Mouse (Mus musculus): ENCODE data around the gene Pnma1. TPM values are rescaled to one million over a fixed set of nuclear protein-coding genes. Genes with fewer than 3 reads are reported as not detected.
A peak's percentile ranks its signal among the peaks of the same experiment; 100 is the strongest.

The Pnma1 gene
- total RNA-seq, 4 experiments from 2014 or later = 0.11 TPM; not detected in 2

DNA sequence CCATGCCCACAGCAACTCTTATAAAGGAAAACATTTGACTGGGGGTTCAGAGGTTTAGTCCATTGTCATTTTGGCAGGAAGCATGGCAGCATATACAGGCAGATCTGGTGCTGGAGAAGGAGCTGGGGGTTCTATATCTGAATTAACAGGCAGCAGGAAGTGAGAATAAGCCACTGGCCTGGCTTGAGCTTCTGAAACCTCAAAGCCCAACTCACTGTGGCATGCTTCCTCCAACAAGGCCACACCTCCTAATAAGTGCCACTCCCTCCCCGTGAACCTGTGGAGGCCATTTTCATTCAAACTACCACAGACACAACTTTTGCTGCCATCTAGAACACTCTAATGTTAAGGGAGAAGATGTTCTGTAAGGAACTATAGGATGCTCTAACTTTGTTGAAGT, 40.6 kb downstream of the Pnma1 start:
- no peak for DNase-seq (ENCODE audit: low spot score)

DNA sequence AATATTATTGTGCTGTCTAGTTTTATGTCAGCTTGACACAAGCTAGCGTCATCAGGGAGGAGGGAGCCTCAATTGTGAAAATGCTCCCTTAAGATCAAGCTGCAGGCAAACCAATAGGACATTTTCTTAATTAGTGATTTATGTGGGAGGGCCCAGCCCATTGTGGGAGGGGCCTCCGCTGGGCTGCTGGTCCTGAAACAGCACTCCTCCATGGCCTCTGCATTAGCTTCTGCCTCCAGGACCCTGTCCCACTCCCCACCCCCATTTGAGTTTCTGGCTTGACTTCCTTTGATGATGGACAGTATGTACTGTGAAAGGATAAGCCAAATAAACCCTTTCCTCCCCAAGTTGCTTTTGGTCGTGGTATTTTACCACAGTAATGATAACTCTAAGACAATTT, 41.3 kb downstream of the Pnma1 start:
- no peak for DNase-seq (ENCODE audit: low spot score)

DNA sequence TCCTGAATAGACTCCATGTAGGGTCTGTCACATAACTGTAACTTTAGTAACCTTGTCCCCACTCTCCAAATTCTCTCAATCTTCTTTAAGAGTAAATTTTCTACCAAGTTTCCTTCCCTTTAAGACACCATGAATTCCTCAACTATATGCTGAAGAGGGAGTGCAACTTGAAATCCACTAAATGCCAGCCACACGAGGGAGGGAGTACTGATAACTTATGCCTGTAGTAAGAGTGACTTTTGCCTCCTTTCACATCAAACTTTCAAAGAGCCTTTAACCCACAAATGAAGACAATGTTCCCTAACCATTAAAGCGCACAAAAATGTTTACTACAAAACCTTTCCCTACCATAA, 46.8 kb downstream of the Pnma1 start:
- DNase-seq (ENCODE audit: low spot score) = no peak

DNA sequence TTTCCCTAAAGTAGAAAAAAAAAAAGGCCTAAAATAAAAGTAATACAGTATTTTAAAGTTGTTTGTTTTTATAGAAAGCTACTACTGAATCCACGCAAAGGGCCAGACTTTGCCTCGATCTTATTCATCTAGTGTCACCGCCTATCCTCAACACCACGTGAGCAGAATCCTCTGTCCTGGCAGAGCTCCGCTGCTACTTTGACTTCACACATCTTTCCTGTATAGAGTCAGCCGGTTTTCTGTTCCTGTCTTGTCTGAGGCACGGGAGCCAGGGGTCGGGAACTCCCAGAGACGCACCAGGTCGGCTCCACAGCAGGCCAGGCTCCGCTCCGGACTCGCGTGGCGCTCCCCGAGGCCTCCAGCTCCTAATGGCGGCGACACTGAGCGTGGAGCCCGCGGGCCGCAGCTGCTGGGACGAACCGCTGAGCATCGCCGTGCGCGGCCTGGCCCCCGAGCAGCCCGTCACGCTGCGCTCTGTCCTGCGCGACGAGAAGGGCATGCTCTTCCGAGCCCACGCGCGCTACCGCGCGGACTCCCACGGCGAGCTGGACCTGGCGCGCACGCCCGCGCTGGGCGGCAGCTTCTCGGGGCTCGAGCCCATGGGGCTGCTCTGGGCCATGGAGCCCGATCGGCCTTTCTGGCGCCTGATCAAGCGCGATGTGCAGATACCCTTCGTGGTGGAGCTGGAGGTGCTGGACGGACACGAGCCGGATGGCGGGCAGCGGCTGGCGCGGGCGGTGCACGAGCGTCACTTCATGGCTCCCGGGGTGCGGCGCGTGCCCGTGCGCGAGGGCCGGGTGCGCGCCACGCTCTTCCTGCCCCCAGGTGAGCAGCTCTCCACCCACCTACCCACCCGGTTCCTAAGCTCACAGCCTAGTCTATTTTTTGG, 47.4 kb downstream of the Pnma1 start, which contains the start of gene Acot6:
Gene Acot6 (plus strand): TSS at position 51 of the 889 bp plus-strand sequence.
- peak; percentile 45 for DNase-seq (ENCODE audit: low spot score)

DNA sequence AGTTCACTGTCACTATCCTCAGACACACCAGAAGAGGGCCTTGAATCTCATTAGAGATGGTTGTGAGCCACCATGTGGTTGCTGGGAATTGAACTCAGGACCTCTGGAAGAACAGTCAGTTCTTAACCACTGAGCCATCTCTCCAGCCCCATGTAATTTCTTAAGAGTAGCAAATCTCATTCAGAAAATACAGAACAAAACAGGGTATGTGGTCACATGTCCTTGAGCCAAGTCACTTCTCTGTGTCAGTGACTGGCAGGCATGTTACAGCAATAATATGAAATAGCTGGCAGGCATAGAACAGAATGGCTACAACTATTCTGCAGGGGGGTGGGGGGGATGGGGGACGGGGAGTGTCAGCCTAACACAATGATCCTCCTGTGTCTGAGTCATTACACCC, 48.2 kb downstream of the Pnma1 start:
- DNase-seq (ENCODE audit: low spot score) = no peak

DNA sequence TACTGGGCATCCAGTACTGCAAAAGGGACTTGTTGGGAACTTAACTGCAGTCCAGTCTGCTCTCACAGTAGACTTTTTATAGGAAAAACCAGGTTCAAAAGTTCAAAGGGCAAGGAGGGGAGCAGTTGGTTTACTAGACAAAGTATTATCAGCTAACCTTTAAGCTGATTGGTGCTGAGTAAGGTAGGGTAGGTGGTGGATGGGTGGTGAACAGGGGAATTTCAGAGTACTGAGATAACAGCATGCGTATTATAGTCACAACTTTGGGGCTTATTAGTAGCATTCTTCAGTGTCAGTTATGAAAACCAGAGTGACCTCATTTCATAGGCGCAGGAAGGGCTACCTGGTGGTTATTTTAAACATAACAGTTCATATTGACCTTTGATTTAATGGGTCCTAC, 48.7 kb downstream of the Pnma1 start:
- no peak for DNase-seq (ENCODE audit: low spot score)

Other genes starting within 250 kb of the Pnma1 start
- gene Numb, start 226.6 kb downstream of the Pnma1 start, total RNA-seq (2022) = 10 to 100 TPM; 27.6 to 36.5 (median 29.3) TPM
- 1 to 10 TPM; 4.3 to 5.9 (median 4.7) TPM for gene Riox1, start 197.9 kb downstream of the Pnma1 start, total RNA-seq (2022)
- not detected for gene Heatr4, start 163.6 kb downstream of the Pnma1 start, total RNA-seq (2022)
- 100 to 1,000 TPM; 102 to 134 (median 110) TPM for gene Acot2, start 160.6 kb downstream of the Pnma1 start, total RNA-seq (2022)
- 10 to 100 TPM; 29.0 to 59.1 (median 44.3) TPM for gene Acot1, start 139.0 kb downstream of the Pnma1 start, total RNA-seq (2022)
- gene Acot4, start 110.1 kb downstream of the Pnma1 start, total RNA-seq (2022) = 1 to 10 TPM in 3 of 4 experiments, under 1 TPM in 1; 0.73 to 1.5 (median 1.3) TPM
- gene Gm49366, start 109.6 kb downstream of the Pnma1 start, total RNA-seq (2022) = under 1 TPM in 1 of 4 experiments, not detected in 3; 0.81 TPM
- gene Acot3, start 96.3 kb downstream of the Pnma1 start, total RNA-seq (2022) = 1 to 10 TPM in 1 of 4 experiments, under 1 TPM in 3; 0.38 to 1.4 (median 0.95) TPM
- gene Acot5, start 79.2 kb downstream of the Pnma1 start, total RNA-seq (2022) = not detected
- 1 to 10 TPM; 1.9 to 2.8 (median 2.4) TPM for gene Acot6, start 47.8 kb downstream of the Pnma1 start, total RNA-seq (2022)
- 1 to 10 TPM; 6.2 to 7.8 (median 7.0) TPM for gene Dnal1, start 34.1 kb downstream of the Pnma1 start, total RNA-seq (2022)
- 10 to 100 TPM; 13.1 to 17.5 (median 14.5) TPM for gene Elmsan1, start 70.4 kb upstream of the Pnma1 start, total RNA-seq (2022)
- 100 to 1,000 TPM; 216 to 264 (median 243) TPM for gene Ptgr2, start 136.7 kb upstream of the Pnma1 start, total RNA-seq (2022)
- 10 to 100 TPM; 18.9 to 20.2 (median 19.5) TPM for gene Zfp410, start 168.4 kb upstream of the Pnma1 start, total RNA-seq (2022)
- gene Coq6, start 213.2 kb upstream of the Pnma1 start, total RNA-seq (2022) = 100 to 1,000 TPM in 2 of 4 experiments, 10 to 100 TPM in 2; 99.6 to 103 (median 101) TPM
- gene Fam161b, start 213.3 kb upstream of the Pnma1 start, total RNA-seq (2022) = 10 to 100 TPM in 3 of 4 experiments, 1 to 10 TPM in 1; 9.8 to 13.2 (median 11.0) TPM